Mouse (Mus musculus): Measurements from ENCODE around the gene Spag17.
A peak's percentile ranks its signal among the peaks of the same experiment; 100 is the strongest.
"Not testable (repeated sequence)": the region's sequence is repeated elsewhere in the genome, so short reads cannot be mapped to it uniquely, and the experiment has no call there.

Spag17 gene

GRCm38 (mm10) chr3:99885187-99885811 is at the start of gene Spag17:
Gene Spag17 (plus strand): TSS chr3:99885406.
- DNase-seq (ENCODE audit: low read depth, low spot score) = no peak

GRCm38 (mm10) chr3:99842333-99842732 is 42.9 kb upstream of the Spag17 start:
- no peak for DNase-seq (ENCODE audit: low read depth, low spot score)

GRCm38 (mm10) chr3:99842808-99843207 is 42.4 kb upstream of the Spag17 start:
- DNase-seq (ENCODE audit: low read depth, low spot score) = no peak

GRCm38 (mm10) chr3:99843233-99843632 is 42.0 kb upstream of the Spag17 start:
- no peak for DNase-seq (ENCODE audit: low read depth, low spot score)

- DNase-seq (ENCODE audit: low read depth, low spot score) = no peak
These were observed 34.3 kb upstream of the Spag17 start for GRCm38 (mm10) chr3:99850926-99851325.

- DNase-seq (ENCODE audit: low read depth, low spot score) = no peak
These were observed 30.6 kb upstream of the Spag17 start for GRCm38 (mm10) chr3:99854595-99854994.

GRCm38 (mm10) chr3:99858922-99859321 is 26.3 kb upstream of the Spag17 start:
- no peak for DNase-seq (ENCODE audit: low read depth, low spot score)

GRCm38 (mm10) chr3:99864706-99865105 is 20.5 kb upstream of the Spag17 start:
- no peak for DNase-seq (ENCODE audit: low read depth, low spot score)

GRCm38 (mm10) chr3:99875137-99875536 is 10.1 kb upstream of the Spag17 start:
- DNase-seq (ENCODE audit: low read depth, low spot score) = no peak

- no peak for DNase-seq (ENCODE audit: low read depth, low spot score)
These were observed 3.7 kb upstream of the Spag17 start for GRCm38 (mm10) chr3:99881498-99881897.

- no peak for DNase-seq (ENCODE audit: low read depth, low spot score)
These were observed 1.1 kb upstream of the Spag17 start for GRCm38 (mm10) chr3:99883988-99884564.

GRCm38 (mm10) chr3:99894741-99895140 is 9.5 kb downstream of the Spag17 start:
- DNase-seq (ENCODE audit: low read depth, low spot score) = not testable (repeated sequence)

GRCm38 (mm10) chr3:99913809-99914439 is 28.7 kb downstream of the Spag17 start:
- DNase-seq (ENCODE audit: low read depth, low spot score) = no peak

GRCm38 (mm10) chr3:99922944-99923343 is 37.7 kb downstream of the Spag17 start:
- no peak for DNase-seq (ENCODE audit: low read depth, low spot score)

- DNase-seq (ENCODE audit: low read depth, low spot score) = no peak
These were observed 45.9 kb downstream of the Spag17 start for GRCm38 (mm10) chr3:99930920-99931620.

GRCm38 (mm10) chr3:99936159-99936558 is 51.0 kb downstream of the Spag17 start:
- DNase-seq (ENCODE audit: low read depth, low spot score) = no peak

GRCm38 (mm10) chr3:99938611-99939286 is 53.5 kb downstream of the Spag17 start:
- DNase-seq (ENCODE audit: low read depth, low spot score) = peak; percentile 13

GRCm38 (mm10) chr3:99945171-99945570 is 60.0 kb downstream of the Spag17 start:
- no peak for DNase-seq (ENCODE audit: low read depth, low spot score)

- DNase-seq (ENCODE audit: low read depth, low spot score) = no peak
These were observed 68.9 kb downstream of the Spag17 start for GRCm38 (mm10) chr3:99954039-99954602.

GRCm38 (mm10) chr3:99956517-99956916 is 71.3 kb downstream of the Spag17 start:
- no peak for DNase-seq (ENCODE audit: low read depth, low spot score)

- DNase-seq (ENCODE audit: low read depth, low spot score) = no peak
These were observed 74.7 kb downstream of the Spag17 start for GRCm38 (mm10) chr3:99959805-99960485.

Data from retina, adult 2 months (tissue).